Mouse (Mus musculus) spleen, adult 10 weeks (tissue): Measurements from ENCODE around the gene Mrpl19. TPM values are rescaled to one million over a fixed set of nuclear protein-coding genes. Genes with fewer than 3 reads are reported as not detected.

Source experiments
- polyA plus RNA-seq: library from polyadenylated mRNA; stranded (reverse); fragments of 350-450 nt; fragmentation: Illumina TruSeq; extraction: RNeasy Lipid Tissue Mini Kit (QIAGEN cat#74804); gene quantifications from one replicate; pipeline ENCODE4 v1.2.3, GENCODE M21; 2015; ENCODE audit warnings: low replicate concordance; ENCODE audit not compliant: insufficient read depth

The Mrpl19 gene
- 33.1 TPM for polyA plus RNA-seq

GRCm38 (mm10) chr6:81965296-81966067 is at the start of gene Mrpl19:
Gene Mrpl19 (minus strand): TSS chr6:81965958.

GRCm38 (mm10) chr6:81923523-81924142 is 42.1 kb downstream of the Mrpl19 start, which contains the start of gene Gcfc2:
Gene Gcfc2 (plus strand): TSS chr6:81923669.

Other genes starting within 250 kb of the Mrpl19 start
- 15.2 TPM for gene Gcfc2, start 42.3 kb downstream of the Mrpl19 start, polyA plus RNA-seq
- gene Eva1a, start 75.1 kb upstream of the Mrpl19 start, polyA plus RNA-seq = 0.51 TPM